Mouse (Mus musculus) heart, embryonic 16.5 days (tissue): ENCODE measurements around the gene 9930021J03Rik. TPM values are rescaled to one million over a fixed set of nuclear protein-coding genes. Genes with fewer than 3 reads are reported as not detected.
A peak's percentile ranks its signal among the peaks of the same experiment; 100 is the strongest.

Experiments used
- ATAC-seq: fragments of 200-750 bp; cut with Nextera tagmentation; replicated peaks from 2 replicates; pipeline ENCODE4 v1.8.0; 2017; ENCODE audit warnings: moderate number of reproducible peaks; ENCODE audit not compliant: insufficient read depth, low FRiP score; ENCODE audit errors: extremely low read depth
- H3K27ac ChIP-seq: fragments of 300-500 bp; sonication (generic); 2 replicates; pipeline ENCODE4 v1.5.1; 2014; ENCODE audit warnings: mild to moderate bottlenecking, low read length, control low read depth, moderate library complexity
- H3K27me3 ChIP-seq: fragments of 300-500 bp; sonication (generic); 2 replicates; pipeline ENCODE4 v1.6.1; 2014; ENCODE audit warnings: low read length, mixed read lengths; ENCODE audit not compliant: control insufficient read depth, insufficient read depth
- H3K36me3 ChIP-seq: fragments of 300-500 bp; sonication (generic); 2 replicates; pipeline ENCODE4 v1.6.1; 2014; ENCODE audit not compliant: control insufficient read depth, insufficient read depth
- H3K4me1 ChIP-seq: fragments of 300-500 bp; sonication (generic); 2 replicates; pipeline ENCODE4 v1.6.1; 2014; ENCODE audit warnings: low read length, mixed read lengths; ENCODE audit not compliant: control insufficient read depth, insufficient read depth
- H3K4me2 ChIP-seq: fragments of 300-500 bp; sonication (generic); 2 replicates; pipeline ENCODE4 v1.6.1; 2014; ENCODE audit warnings: low read depth, mild to moderate bottlenecking, control low read depth, low read length
- H3K4me3 ChIP-seq: fragments of 300-500 bp; sonication (generic); 2 replicates; pipeline ENCODE4 v1.5.1; 2014; ENCODE audit warnings: mild to moderate bottlenecking, control low read depth, low read length
- H3K9ac ChIP-seq: fragments of 300-500 bp; sonication (generic); 2 replicates; pipeline ENCODE4 v1.6.1; 2014; ENCODE audit warnings: low read length, control low read depth
- H3K9me3 ChIP-seq: fragments of 300-500 bp; sonication (generic); replicated peaks from 2 replicates; pipeline ENCODE4 v1.6.1; 2016; ENCODE audit warnings: low read length; ENCODE audit not compliant: control insufficient read depth
- WGBS: fragments of 180-500 bp; shearing (Covaris S2); extraction: QIAGEN DNeasy Blood & Tissue Kit; methylation state at CpG from one replicate; pipeline ENCODE4 v1.1.7; 2014; 5-methylcytosine and 5-hydroxymethylcytosine counted together
- polyA plus RNA-seq: library from polyadenylated mRNA; unstranded; fragments of >200 nt; fragmentation: Nextera tagmentation; extraction: Ambion mirVana; gene quantifications from 2 replicates; pipeline ENCODE4 v1.2.1, GENCODE M21; 2015

Gene 9930021J03Rik
- polyA plus RNA-seq, 1 experiment from 2014 or later: 2.8 TPM

- ATAC-seq: no peak
- Histone ChIP-seq H3K4me3 (no peak overlapping the region), H3K27ac (no peak overlapping the region), H3K4me2 (no peak overlapping the region), H3K9ac (no peak overlapping the region), H3K36me3 (no peaks in the 10 kb centered on the region), H3K9me3 (0 out of 2 replicates have a peak, but pooled peaks cover 2% of the 10 kb centered on the region), H3K27me3 (no peaks in the 10 kb centered on the region), H3K4me1 (no peaks in the 10 kb centered on the region)
Measured at GRCm38 (mm10) chr19:29820966-29821365, 15.2 kb upstream of the 9930021J03Rik start.

GRCm38 (mm10) chr19:29812581-29813460 is 7.0 kb upstream of the 9930021J03Rik start, which contains the start of gene Ranbp6:
Gene Ranbp6 (minus strand): TSS chr19:29812974.
- Histone ChIP-seq H3K27me3 (no peaks in the 10 kb centered on the region; the same call in 1 of the 2 replicates), H3K4me3 (peak within 1 kb of the TSS; percentile 81), H3K4me1 (peaks cover 9% of the 10 kb centered on the region), H3K36me3 (peaks cover 17% of the 10 kb centered on the region), H3K9me3 (no peaks in the 10 kb centered on the region), H3K4me2 (peak within 1 kb of the TSS; percentile 93), H3K27ac (peak within 1 kb of the TSS; percentile 56), H3K9ac (peak within 1 kb of the TSS; percentile 83)
- 1% methylated on average over 47 of the region's 47 CpGs for WGBS
- ATAC-seq: peak; percentile 94

GRCm38 (mm10) chr19:29810022-29810421 is 4.2 kb upstream of the 9930021J03Rik start:
- Histone ChIP-seq H3K36me3 (peaks cover 17% of the 10 kb centered on the region), H3K4me2 (no peak overlapping the region), H3K4me3 (no peak overlapping the region), H3K9me3 (no peaks in the 10 kb centered on the region), H3K9ac (no peak overlapping the region), H3K27ac (no peak overlapping the region), H3K27me3 (no peaks in the 10 kb centered on the region; the same call in 1 of the 2 replicates), H3K4me1 (peaks cover 9% of the 10 kb centered on the region)
- no peak for ATAC-seq
- 92% methylated on average over 5 of the region's 5 CpGs for WGBS

GRCm38 (mm10) chr19:29805101-29805916 is 480 bp downstream of the 9930021J03Rik start:
- Histone ChIP-seq H3K4me3 (peak overlapping the region; percentile 74), H3K36me3 (peaks cover 11% of the 10 kb centered on the region), H3K9me3 (no peaks in the 10 kb centered on the region), H3K4me2 (peak overlapping the region; percentile 91), H3K4me1 (peaks cover 9% of the 10 kb centered on the region), H3K27ac (peak overlapping the region; percentile 95), H3K27me3 (no peaks in the 10 kb centered on the region), H3K9ac (peak overlapping the region; percentile 92)
- peak; percentile 58 for ATAC-seq
- WGBS: under 1% methylated on average over 69 of the region's 72 CpGs

GRCm38 (mm10) chr19:29803946-29804345 is 1.8 kb downstream of the 9930021J03Rik start:
- Histone ChIP-seq H3K9ac (no peak overlapping the region), H3K4me1 (peaks cover 9% of the 10 kb centered on the region), H3K4me2 (peak overlapping the region; percentile 60), H3K36me3 (peaks cover 3% of the 10 kb centered on the region), H3K27ac (no peak overlapping the region), H3K4me3 (peak overlapping the region; percentile 33), H3K27me3 (no peaks in the 10 kb centered on the region), H3K9me3 (no peaks in the 10 kb centered on the region)
- 54% methylated on average over 3 of the region's 3 CpGs for WGBS
- no peak for ATAC-seq

GRCm38 (mm10) chr19:29797371-29797770 is 8.4 kb downstream of the 9930021J03Rik start:
- Histone ChIP-seq H3K27ac (no peak overlapping the region), H3K4me1 (peaks cover 6% of the 10 kb centered on the region; the same call in 1 of the 2 replicates), H3K9ac (no peak overlapping the region), H3K9me3 (no peaks in the 10 kb centered on the region), H3K36me3 (no peaks in the 10 kb centered on the region), H3K27me3 (no peaks in the 10 kb centered on the region), H3K4me2 (no peak overlapping the region), H3K4me3 (no peak overlapping the region)
- 82% methylated on average over 3 of the region's 3 CpGs for WGBS
- ATAC-seq: no peak

- H3K4me3 ChIP-seq: no peak overlapping the region
- ATAC-seq: no peak
- H3K9me3 ChIP-seq: no peaks in the 10 kb centered on the region
- no peaks in the 10 kb centered on the region for H3K27me3 ChIP-seq
- H3K27ac ChIP-seq: no peak overlapping the region
- H3K4me1 ChIP-seq: no peaks in the 10 kb centered on the region
- no peak overlapping the region for H3K9ac ChIP-seq
- H3K4me2 ChIP-seq: no peak overlapping the region
- H3K36me3 ChIP-seq: no peaks in the 10 kb centered on the region
Measured at GRCm38 (mm10) chr19:29787997-29788396, 17.8 kb downstream of the 9930021J03Rik start.

- Histone ChIP-seq H3K4me1 (no peaks in the 10 kb centered on the region), H3K4me3 (no peak overlapping the region), H3K27ac (no peak overlapping the region), H3K27me3 (no peaks in the 10 kb centered on the region), H3K4me2 (no peak overlapping the region), H3K9ac (no peak overlapping the region), H3K36me3 (no peaks in the 10 kb centered on the region), H3K9me3 (no peaks in the 10 kb centered on the region)
- ATAC-seq: no peak
- WGBS: 84% methylated on average over 2 of the region's 2 CpGs
Measured at GRCm38 (mm10) chr19:29782914-29783313, 22.9 kb downstream of the 9930021J03Rik start.

GRCm38 (mm10) chr19:29753939-29754338 is 51.9 kb downstream of the 9930021J03Rik start:
- WGBS: 90% methylated on average over 2 of the region's 2 CpGs
- ATAC-seq: no peak
- H3K27me3 ChIP-seq: no peaks in the 10 kb centered on the region

More at GRCm38 (mm10) chr19:29753939-29754338, 51.9 kb downstream of the 9930021J03Rik start:
- Histone ChIP-seq H3K9me3 (no peaks in the 10 kb centered on the region), H3K9ac (no peak overlapping the region), H3K36me3 (no peaks in the 10 kb centered on the region), H3K27ac (no peak overlapping the region), H3K4me3 (no peak overlapping the region), H3K4me1 (no peaks in the 10 kb centered on the region), H3K4me2 (no peak overlapping the region)
